Mouse (Mus musculus): ENCODE data around the gene Triap1.

- no peak for TF ChIP-seq CTCF (IDR thresholded peaks at IDR 0.05; ENCODE audit: borderline replicate concordance, extremely low read depth, insufficient read depth, insufficient read length)
- no peak for TF ChIP-seq POLR2A (IDR thresholded peaks at IDR 0.05; ENCODE audit: borderline replicate concordance, extremely low read depth, insufficient read depth, insufficient read length, poor library complexity, severe bottlenecking)
Measured at GRCm38 (mm10) chr5:115316968-115317644, 23.9 kb upstream of the Triap1 start.
